Mouse (Mus musculus): Measurements from ENCODE around the gene Stx19.

Gene Stx19

GRCm38 (mm10) chr16:62852464-62853252 lies 38.2 kb downstream of the Stx19 start:
- no peak for DNase-seq (ENCODE audit: low spot score in 2 of 2)

- DNase-seq (ENCODE audit: low spot score in 2 of 2): no peak
Measured at GRCm38 (mm10) chr16:62853611-62854126, 39.2 kb downstream of the Stx19 start.

- DNase-seq (ENCODE audit: low spot score in 2 of 2): peak in 1 of 2 experiments; percentile 11
Measured at GRCm38 (mm10) chr16:62854191-62855068, 40.0 kb downstream of the Stx19 start, which contains the start of gene Pros1. Gene Pros1 (plus strand): TSS chr16:62854307.

GRCm38 (mm10) chr16:62855385-62855784 lies 40.9 kb downstream of the Stx19 start:
- no peak for DNase-seq (ENCODE audit: low spot score in 2 of 2)

- no peak for DNase-seq (ENCODE audit: low spot score in 2 of 2)
Measured at GRCm38 (mm10) chr16:62856273-62856672, 41.8 kb downstream of the Stx19 start.

GRCm38 (mm10) chr16:62857498-62857897 lies 43.0 kb downstream of the Stx19 start:
- no peak for DNase-seq (ENCODE audit: low spot score in 2 of 2)

GRCm38 (mm10) chr16:62858018-62858417 lies 43.5 kb downstream of the Stx19 start:
- no peak for DNase-seq (ENCODE audit: low spot score in 2 of 2)

- no peak for DNase-seq (ENCODE audit: low spot score in 2 of 2)
Measured at GRCm38 (mm10) chr16:62860140-62860539, 45.7 kb downstream of the Stx19 start.

GRCm38 (mm10) chr16:62861455-62861854 lies 47.0 kb downstream of the Stx19 start:
- DNase-seq (ENCODE audit: low spot score in 2 of 2): no peak

- DNase-seq (ENCODE audit: low spot score in 2 of 2): no peak
Measured at GRCm38 (mm10) chr16:62872688-62873117, 58.2 kb downstream of the Stx19 start.

GRCm38 (mm10) chr16:62873180-62873579 lies 58.7 kb downstream of the Stx19 start:
- DNase-seq (ENCODE audit: low spot score in 2 of 2): no peak
